Mouse (Mus musculus) megakaryocyte-erythroid progenitor cell, adult 5-6 weeks (primary cell): Measurements from ENCODE around the gene Amd2. TPM values are rescaled to one million over a fixed set of nuclear protein-coding genes. Genes with fewer than 3 reads are reported as not detected.

Source experiments
- ATAC-seq: replicated peaks from 2 replicates; pipeline ENCODE4 v1.8.0; 2016; ENCODE audit warnings: mild to moderate bottlenecking, inconsistent platforms; ENCODE audit not compliant: severe bottlenecking, poor library complexity, low FRiP score, low TSS enrichment
- total RNA-seq, 2 experiments: library from RNA; stranded (forward) in 1 of 2; stranded (reverse) in 1 of 2; fragments of 200-1000, 215-1000 nt in 1 of 2; fragments of >200 nt in 1 of 2; fragmentation: Nextera tagmentation in 1 of 2; gene quantifications; 2 replicates each; pipeline ENCODE4 v1.2.3; 2014 to 2017

Amd2 gene
- total RNA-seq (2014; fragmentation: Nextera tagmentation): 3.6 and 4.9 TPM in 2 replicates
- 29.3 and 31.1 TPM in 2 replicates for total RNA-seq (2017)

- ATAC-seq: no peak
These were observed at the start of gene Amd2 for GRCm38 (mm10) chr10:35711792-35712191. Gene Amd2, minus strand, starts transcription at chr10:35711892.

- ATAC-seq: no peak
These were observed 49.6 kb upstream of the Amd2 start for GRCm38 (mm10) chr10:35761280-35761679.

GRCm38 (mm10) chr10:35737639-35738038 is 25.9 kb upstream of the Amd2 start:
- ATAC-seq: no peak

- no peak for ATAC-seq
These were observed 2.6 kb upstream of the Amd2 start for GRCm38 (mm10) chr10:35714266-35714665.
